Mouse (Mus musculus) midbrain, embryonic 16.5 days (tissue): ENCODE measurements around the gene Tmem184a. TPM values are rescaled to one million over a fixed set of nuclear protein-coding genes. Genes with fewer than 3 reads are reported as not detected.

ENCODE experiments used
- ATAC-seq: fragments of 200-750 bp; cut with Nextera tagmentation; 2 replicates; pipeline ENCODE4 v1.8.0; 2017; ENCODE audit warnings: moderate TSS enrichment
- H3K27ac ChIP-seq: fragments of 300-500 bp; sonication (generic); 2 replicates; pipeline ENCODE4 v1.5.1; 2014; ENCODE audit warnings: mild to moderate bottlenecking, low read length, mixed read lengths
- H3K27me3 ChIP-seq: fragments of 300-500 bp; sonication (generic); 2 replicates; pipeline ENCODE4 v1.6.1; 2014; ENCODE audit warnings: low read depth, low read length, mixed read lengths; ENCODE audit not compliant: control insufficient read depth, insufficient read depth
- H3K36me3 ChIP-seq: fragments of 300-500 bp; sonication (generic); 2 replicates; pipeline ENCODE4 v1.6.1; 2014; ENCODE audit warnings: mild to moderate bottlenecking, low read length, moderate library complexity, mixed read lengths; ENCODE audit not compliant: control insufficient read depth, insufficient read depth
- H3K4me1 ChIP-seq: fragments of 300-500 bp; sonication (generic); 2 replicates; pipeline ENCODE4 v1.6.1; 2014; ENCODE audit warnings: mild to moderate bottlenecking, low read length, mixed read lengths; ENCODE audit not compliant: control insufficient read depth, insufficient read depth
- H3K4me2 ChIP-seq: fragments of 300-500 bp; sonication (generic); 2 replicates; pipeline ENCODE4 v1.6.1; 2014; ENCODE audit warnings: mild to moderate bottlenecking, low read length, mixed read lengths
- H3K4me3 ChIP-seq: fragments of 300-500 bp; sonication (generic); 2 replicates; pipeline ENCODE4 v1.5.1; 2014; ENCODE audit warnings: low read depth, mild to moderate bottlenecking, low read length, moderate library complexity, mixed read lengths
- H3K9ac ChIP-seq: fragments of 300-500 bp; sonication (generic); 2 replicates; pipeline ENCODE4 v1.6.1; 2014; ENCODE audit warnings: low read depth, low read length, mixed read lengths
- H3K9me3 ChIP-seq: fragments of 300-500 bp; sonication (generic); replicated peaks from 2 replicates; pipeline ENCODE4 v1.6.1; 2014; ENCODE audit warnings: mild to moderate bottlenecking, low read length, mixed read lengths; ENCODE audit not compliant: control insufficient read depth, poor library complexity, severe bottlenecking
- WGBS: fragments of 180-500 bp; shearing (Covaris S2); extraction: QIAGEN DNeasy Blood & Tissue Kit; methylation state at CpG from one replicate; pipeline ENCODE4 v1.1.7; 2014; 5-methylcytosine and 5-hydroxymethylcytosine counted together
- polyA plus RNA-seq: library from polyadenylated mRNA; unstranded; fragments of >200 nt; fragmentation: Nextera tagmentation; extraction: Ambion mirVana; gene quantifications from 2 replicates; pipeline ENCODE4 v1.2.1, GENCODE M21; 2015

Gene Tmem184a
- polyA plus RNA-seq, 1 experiment from 2014 or later, result 0.09 TPM

- Histone ChIP-seq H3K9me3 (no peaks in the 10 kb centered on the region), H3K4me2 (no peak overlapping the region), H3K36me3 (peaks cover 6% of the 10 kb centered on the region; the same call in 1 of the 2 replicates), H3K27me3 (peaks cover 10% of the 10 kb centered on the region), H3K27ac (no peak overlapping the region), H3K4me3 (no peak overlapping the region), H3K9ac (no peak overlapping the region), H3K4me1 (no peaks in the 10 kb centered on the region)
- ATAC-seq, result no peak
- 80% methylated on average over 3 of the region's 3 CpGs for WGBS
Measured at GRCm38 (mm10) chr5:139818056-139818455, 1.7 kb downstream of the Tmem184a start.

GRCm38 (mm10) chr5:139817292-139817691 is 2.4 kb downstream of the Tmem184a start:
- H3K4me1 ChIP-seq, result no peaks in the 10 kb centered on the region
- no peak overlapping the region for H3K9ac ChIP-seq
- H3K27ac ChIP-seq, result no peak overlapping the region
- peaks cover 14% of the 10 kb centered on the region for H3K27me3 ChIP-seq
- no peak for ATAC-seq
- 13% methylated on average over 1 of the region's 1 CpGs for WGBS
- no peaks in the 10 kb centered on the region for H3K9me3 ChIP-seq
- H3K4me3 ChIP-seq, result no peak overlapping the region
- no peak overlapping the region for H3K4me2 ChIP-seq
- 0 out of 2 replicates have a peak, but pooled peaks cover 3% of the 10 kb centered on the region for H3K36me3 ChIP-seq

- ATAC-seq, result no peak
- Histone ChIP-seq H3K4me2 (no peak overlapping the region), H3K4me3 (no peak overlapping the region)
Measured at GRCm38 (mm10) chr5:139816445-139816844, 3.3 kb downstream of the Tmem184a start.

GRCm38 (mm10) chr5:139815964-139816363 is 3.8 kb downstream of the Tmem184a start:
- Histone ChIP-seq H3K9me3 (no peaks in the 10 kb centered on the region), H3K4me1 (no peaks in the 10 kb centered on the region), H3K4me2 (no peak overlapping the region), H3K27ac (no peak overlapping the region), H3K27me3 (peaks cover 14% of the 10 kb centered on the region), H3K4me3 (no peak overlapping the region), H3K36me3 (no peaks in the 10 kb centered on the region), H3K9ac (no peak overlapping the region)
- 80% methylated on average over 6 of the region's 6 CpGs for WGBS
- ATAC-seq, result no peak

More at GRCm38 (mm10) chr5:139816445-139816844, 3.3 kb downstream of the Tmem184a start:
- Histone ChIP-seq H3K9ac (no peak overlapping the region), H3K27me3 (peaks cover 14% of the 10 kb centered on the region), H3K36me3 (no peaks in the 10 kb centered on the region), H3K27ac (no peak overlapping the region), H3K9me3 (no peaks in the 10 kb centered on the region), H3K4me1 (no peaks in the 10 kb centered on the region)

GRCm38 (mm10) chr5:139813963-139814381 is 5.7 kb downstream of the Tmem184a start:
- no peak overlapping the region for H3K27ac ChIP-seq
- WGBS, result 12% methylated on average over 13 of the region's 13 CpGs
- H3K9ac ChIP-seq, result no peak overlapping the region
- no peak overlapping the region for H3K4me3 ChIP-seq
- no peak for ATAC-seq
- no peaks in the 10 kb centered on the region for H3K36me3 ChIP-seq
- H3K4me1 ChIP-seq, result no peaks in the 10 kb centered on the region
- H3K9me3 ChIP-seq, result no peaks in the 10 kb centered on the region
- H3K4me2 ChIP-seq, result no peak overlapping the region
- H3K27me3 ChIP-seq, result peaks cover 14% of the 10 kb centered on the region

GRCm38 (mm10) chr5:139813126-139813490 is 6.6 kb downstream of the Tmem184a start:
- 64% methylated on average over 8 of the region's 10 CpGs for WGBS
- no peak overlapping the region for H3K4me2 ChIP-seq
- H3K4me1 ChIP-seq, result no peaks in the 10 kb centered on the region
- no peak overlapping the region for H3K4me3 ChIP-seq
- H3K9me3 ChIP-seq, result no peaks in the 10 kb centered on the region
- H3K27ac ChIP-seq, result no peak overlapping the region
- ATAC-seq, result no peak
- H3K27me3 ChIP-seq, result peaks cover 14% of the 10 kb centered on the region
- H3K36me3 ChIP-seq, result no peaks in the 10 kb centered on the region
- no peak overlapping the region for H3K9ac ChIP-seq

GRCm38 (mm10) chr5:139812398-139813125 is 7.2 kb downstream of the Tmem184a start:
- no peak for ATAC-seq
- Histone ChIP-seq H3K4me3 (no peak overlapping the region), H3K27me3 (peaks cover 14% of the 10 kb centered on the region), H3K4me2 (no peak overlapping the region), H3K4me1 (no peaks in the 10 kb centered on the region), H3K36me3 (no peaks in the 10 kb centered on the region), H3K27ac (no peak overlapping the region), H3K9me3 (no peaks in the 10 kb centered on the region), H3K9ac (no peak overlapping the region)
- WGBS, result 74% methylated on average over 20 of the region's 20 CpGs

- H3K4me1 ChIP-seq, result no peaks in the 10 kb centered on the region
- H3K9me3 ChIP-seq, result no peaks in the 10 kb centered on the region
- no peak overlapping the region for H3K4me2 ChIP-seq
- H3K27ac ChIP-seq, result no peak overlapping the region
- ATAC-seq, result no peak
- H3K36me3 ChIP-seq, result no peaks in the 10 kb centered on the region
- WGBS, result 81% methylated on average over 15 of the region's 15 CpGs
- H3K4me3 ChIP-seq, result no peak overlapping the region
- H3K9ac ChIP-seq, result no peak overlapping the region
- peaks cover 14% of the 10 kb centered on the region for H3K27me3 ChIP-seq
Measured at GRCm38 (mm10) chr5:139811677-139812397, 7.9 kb downstream of the Tmem184a start.

GRCm38 (mm10) chr5:139809397-139809796 is 10.3 kb downstream of the Tmem184a start:
- WGBS, result 56% methylated on average over 4 of the region's 4 CpGs
- H3K36me3 ChIP-seq, result no peaks in the 10 kb centered on the region
- H3K9me3 ChIP-seq, result no peaks in the 10 kb centered on the region
- no peaks in the 10 kb centered on the region for H3K4me1 ChIP-seq
- no peak overlapping the region for H3K4me2 ChIP-seq
- peaks cover 14% of the 10 kb centered on the region for H3K27me3 ChIP-seq
- H3K9ac ChIP-seq, result no peak overlapping the region
- H3K4me3 ChIP-seq, result no peak overlapping the region
- ATAC-seq, result no peak
- H3K27ac ChIP-seq, result no peak overlapping the region
